Mouse (Mus musculus) heart, postnatal 0 days (tissue): ENCODE results near the gene Cbln4. TPM values are rescaled to one million over a fixed set of nuclear protein-coding genes. Genes with fewer than 3 reads are reported as not detected.

Experiments
- ATAC-seq: fragments of 200-750 bp; cut with Nextera tagmentation; 2 replicates; pipeline ENCODE4 v1.8.0; 2017; ENCODE audit warnings: low read depth, moderate number of reproducible peaks, moderate library complexity; ENCODE audit not compliant: insufficient read depth
- DNase-seq: peaks from one replicate; pipeline ENCODE4 v3.0.0-alpha.2; 2016; ENCODE audit warnings: low spot score
- H3K27ac ChIP-seq: fragments of 300-500 bp; sonication (generic); 2 replicates; pipeline ENCODE4 v1.5.1; 2014; ENCODE audit warnings: low read depth, mild to moderate bottlenecking
- H3K27me3 ChIP-seq: fragments of 300-500 bp; sonication (generic); 2 replicates; pipeline ENCODE4 v1.6.1; 2014; ENCODE audit warnings: low read length, mixed read lengths; ENCODE audit not compliant: control insufficient read depth, insufficient read depth
- H3K36me3 ChIP-seq: fragments of 300-500 bp; sonication (generic); replicated peaks from 2 replicates; pipeline ENCODE4 v1.6.1; 2014; ENCODE audit warnings: low read length, mixed read lengths; ENCODE audit not compliant: control insufficient read depth, insufficient read depth
- H3K4me1 ChIP-seq: fragments of 300-500 bp; sonication (generic); 2 replicates; pipeline ENCODE4 v1.6.1; 2014; ENCODE audit warnings: antibody characterized with exemption; ENCODE audit not compliant: control insufficient read depth, insufficient read depth
- H3K4me2 ChIP-seq: fragments of 300-500 bp; sonication (generic); 2 replicates; pipeline ENCODE4 v1.6.1; 2014; ENCODE audit warnings: low read depth, mild to moderate bottlenecking, low read length, moderate library complexity
- H3K4me3 ChIP-seq: fragments of 300-500 bp; sonication (generic); 2 replicates; pipeline ENCODE4 v1.5.1; 2014; ENCODE audit warnings: low read depth, low read length
- H3K9ac ChIP-seq: fragments of 300-500 bp; sonication (generic); replicated peaks from 2 replicates; pipeline ENCODE4 v1.6.1; 2014; ENCODE audit warnings: low read depth, low read length, mixed read lengths
- H3K9me3 ChIP-seq: fragments of 300-500 bp; sonication (generic); replicated peaks from 2 replicates; pipeline ENCODE4 v1.6.1; 2016; ENCODE audit warnings: low read length; ENCODE audit not compliant: control insufficient read depth
- CTCF ChIP-seq: IDR thresholded peaks from 2 replicates; pipeline ENCODE4 v1.5.1; 2016; ENCODE audit warnings: antibody characterized with exemption, control low read depth, low read depth
- EP300 ChIP-seq: IDR thresholded peaks from 2 replicates; pipeline ENCODE4 v1.6.1; 2016; ENCODE audit warnings: antibody characterized with exemption, low read depth
- WGBS: fragments of 180-500 bp; shearing (Covaris S2); extraction: QIAGEN DNeasy Blood & Tissue Kit; methylation state at CpG from one replicate; pipeline ENCODE4 v1.1.7; 2014; 5-methylcytosine and 5-hydroxymethylcytosine counted together
- polyA plus RNA-seq: library from polyadenylated mRNA; unstranded; fragments of >200 nt; fragmentation: Nextera tagmentation; extraction: Ambion mirVana; gene quantifications from 2 replicates; pipeline ENCODE4 v1.2.1, GENCODE M21; 2015
- total RNA-seq: library from RNA; depleted of rRNA; stranded (reverse); fragments of >200 nt; gene quantifications from 2 replicates; pipeline ENCODE4 v1.2.3, GENCODE M21; 2014; ENCODE audit warnings: low replicate concordance; rRNA removed

Gene Cbln4
- total RNA-seq (not detected in 2 replicates), polyA plus RNA-seq (not detected in 2 replicates)

DNA sequence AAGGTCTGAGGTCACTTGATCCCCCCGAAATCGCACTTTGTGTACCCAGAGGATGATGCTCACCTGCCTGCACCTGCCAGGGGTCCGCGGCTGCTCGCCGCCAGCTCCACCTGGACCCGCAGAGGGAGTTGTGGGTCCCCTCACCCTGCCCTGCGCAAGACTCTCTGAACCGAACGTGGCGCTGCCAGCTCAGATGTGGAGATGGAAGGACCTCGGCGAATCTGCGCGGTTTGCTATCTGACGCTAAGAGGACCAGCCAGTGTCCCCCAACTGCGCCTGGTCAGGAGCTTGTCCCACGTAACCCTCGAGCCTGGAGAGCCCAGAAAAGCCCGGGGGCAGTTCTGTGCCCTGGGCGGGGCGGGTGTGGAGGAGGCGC lies at the start of gene Cbln4:
Gene Cbln4, minus strand, starts transcription at position 232 of the 376 bp plus-strand sequence.
- Histone ChIP-seq H3K9me3 (no peaks in the 10 kb centered on the region), H3K9ac (no peak within 1 kb of the TSS), H3K4me1 (no peaks in the 10 kb centered on the region), H3K4me3 (no peak within 1 kb of the TSS), H3K27me3 (peaks cover 45% of the 10 kb centered on the region), H3K27ac (no peak within 1 kb of the TSS), H3K4me2 (peak within 1 kb of the TSS; percentile 13; the same call in 1 of the 2 replicates), H3K36me3 (no peaks in the 10 kb centered on the region)
- WGBS: 3% methylated on average over 23 of the region's 23 CpGs
- ATAC-seq: no peak
- DNase-seq: no peak
- no peak for TF ChIP-seq CTCF
- no peak for TF ChIP-seq EP300

DNA sequence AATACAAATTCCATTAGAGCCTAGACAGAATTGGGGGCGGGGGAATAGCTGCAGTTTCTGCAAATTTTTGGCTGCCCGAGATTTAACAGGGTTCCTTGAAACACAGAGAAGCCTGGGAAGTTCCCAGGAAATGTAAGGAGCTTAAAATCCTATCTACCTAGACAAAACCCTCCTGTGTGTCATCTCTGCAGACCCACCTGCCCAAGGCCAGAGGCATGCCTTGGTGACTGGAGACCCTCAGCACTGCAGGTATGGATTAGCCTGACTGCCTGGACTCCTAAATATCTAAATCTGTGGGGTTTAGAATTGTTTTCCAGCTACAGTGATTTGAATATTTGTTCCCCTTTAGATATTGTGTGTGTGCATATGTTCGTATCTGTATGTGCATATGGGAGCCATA lies 35.3 kb upstream of the Cbln4 start:
- Histone ChIP-seq H3K27me3 (no peaks in the 10 kb centered on the region), H3K9me3 (no peaks in the 10 kb centered on the region), H3K27ac (no peak overlapping the region), H3K4me2 (no peak overlapping the region), H3K9ac (no peak overlapping the region), H3K4me1 (no peaks in the 10 kb centered on the region), H3K36me3 (no peaks in the 10 kb centered on the region), H3K4me3 (no peak overlapping the region)
- WGBS: 69% methylated on average over 3 of the region's 3 CpGs
- ATAC-seq (no peak), DNase-seq (no peak)
- TF ChIP-seq CTCF: no peak
- no peak for TF ChIP-seq EP300

DNA sequence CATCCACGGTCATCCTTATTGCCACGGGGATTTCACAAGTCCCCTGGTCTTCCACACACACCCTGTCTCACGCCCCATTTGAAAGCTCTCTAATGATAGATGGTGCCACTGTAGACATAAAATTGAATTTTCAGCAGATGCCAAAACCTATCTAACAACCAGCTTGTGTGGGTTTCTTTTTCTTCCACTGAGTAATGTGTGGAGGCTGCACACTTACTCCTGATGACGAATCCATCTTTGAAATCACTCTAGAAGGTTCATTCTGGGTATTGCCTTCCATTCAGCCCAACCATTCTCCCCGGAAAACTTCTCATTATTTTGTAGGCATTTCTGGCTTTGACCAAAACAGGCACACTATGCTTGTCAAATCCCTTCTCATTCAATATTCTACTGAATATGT lies 33.0 kb upstream of the Cbln4 start:
- Histone ChIP-seq H3K27me3 (no peaks in the 10 kb centered on the region), H3K4me2 (no peak overlapping the region), H3K36me3 (no peaks in the 10 kb centered on the region), H3K4me1 (no peaks in the 10 kb centered on the region), H3K9me3 (no peaks in the 10 kb centered on the region), H3K27ac (no peak overlapping the region), H3K4me3 (no peak overlapping the region), H3K9ac (no peak overlapping the region)
- no peak for TF ChIP-seq CTCF
- TF ChIP-seq EP300: no peak
- DNase-seq (no peak), ATAC-seq (no peak)
- 69% methylated on average over 5 of the region's 5 CpGs for WGBS

DNA sequence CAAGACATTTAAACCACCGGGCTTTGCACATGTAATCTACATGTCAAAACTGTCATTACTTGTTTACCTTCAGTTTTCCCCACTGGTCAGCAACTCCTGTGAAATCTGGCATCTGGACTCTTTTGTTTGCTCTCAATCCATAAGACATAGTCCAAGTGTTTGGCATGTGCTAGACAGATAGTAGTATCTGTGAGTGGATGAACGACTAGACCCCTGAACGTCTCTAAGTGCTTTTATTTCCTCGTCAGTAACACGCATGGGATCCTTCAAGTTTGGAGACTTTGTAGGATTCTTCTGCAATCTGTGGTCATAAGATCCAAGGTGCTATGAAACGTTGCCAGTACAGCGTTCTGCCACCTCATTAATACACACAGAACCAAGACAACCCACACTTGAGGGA lies 19.6 kb upstream of the Cbln4 start:
- ATAC-seq: no peak
- no peak for DNase-seq
- no peak overlapping the region for H3K9ac ChIP-seq
- no peaks in the 10 kb centered on the region for H3K9me3 ChIP-seq
- no peaks in the 10 kb centered on the region for H3K36me3 ChIP-seq
- no peak for TF ChIP-seq CTCF
- H3K4me1 ChIP-seq: no peaks in the 10 kb centered on the region
- 75% methylated on average over 7 of the region's 7 CpGs for WGBS
- H3K4me2 ChIP-seq: no peak overlapping the region
- no peak overlapping the region for H3K27ac ChIP-seq
- H3K4me3 ChIP-seq: no peak overlapping the region
- no peaks in the 10 kb centered on the region for H3K27me3 ChIP-seq

DNA sequence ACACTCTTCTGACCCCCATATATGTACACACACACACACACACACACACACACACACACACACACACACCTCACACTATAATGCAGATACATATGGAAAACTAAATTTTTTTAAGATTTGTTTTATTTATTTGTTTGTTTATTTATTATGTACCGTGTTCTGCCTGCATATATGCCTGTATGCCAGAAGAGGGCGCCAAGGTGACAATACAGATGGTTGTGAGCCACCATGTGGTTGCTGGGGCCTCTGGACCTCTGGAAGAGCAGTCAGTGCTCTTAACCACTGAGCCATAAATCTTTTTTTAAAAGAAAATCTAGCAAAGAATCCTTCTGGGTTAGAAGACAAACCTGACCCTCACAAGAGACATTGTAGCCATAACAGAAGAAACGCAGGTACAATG lies 16.5 kb upstream of the Cbln4 start:
- DNase-seq (no peak), ATAC-seq (no peak)
- H3K36me3 ChIP-seq: no peaks in the 10 kb centered on the region
- H3K9me3 ChIP-seq: no peaks in the 10 kb centered on the region
- no peak overlapping the region for H3K27ac ChIP-seq
- H3K4me3 ChIP-seq: no peak overlapping the region
- H3K27me3 ChIP-seq: no peaks in the 10 kb centered on the region
- H3K9ac ChIP-seq: no peak overlapping the region
- TF ChIP-seq EP300 (no peak), CTCF (no peak)
- H3K4me1 ChIP-seq: no peaks in the 10 kb centered on the region
- WGBS: 56% methylated on average over 3 of the region's 3 CpGs
- H3K4me2 ChIP-seq: no peak overlapping the region

DNA sequence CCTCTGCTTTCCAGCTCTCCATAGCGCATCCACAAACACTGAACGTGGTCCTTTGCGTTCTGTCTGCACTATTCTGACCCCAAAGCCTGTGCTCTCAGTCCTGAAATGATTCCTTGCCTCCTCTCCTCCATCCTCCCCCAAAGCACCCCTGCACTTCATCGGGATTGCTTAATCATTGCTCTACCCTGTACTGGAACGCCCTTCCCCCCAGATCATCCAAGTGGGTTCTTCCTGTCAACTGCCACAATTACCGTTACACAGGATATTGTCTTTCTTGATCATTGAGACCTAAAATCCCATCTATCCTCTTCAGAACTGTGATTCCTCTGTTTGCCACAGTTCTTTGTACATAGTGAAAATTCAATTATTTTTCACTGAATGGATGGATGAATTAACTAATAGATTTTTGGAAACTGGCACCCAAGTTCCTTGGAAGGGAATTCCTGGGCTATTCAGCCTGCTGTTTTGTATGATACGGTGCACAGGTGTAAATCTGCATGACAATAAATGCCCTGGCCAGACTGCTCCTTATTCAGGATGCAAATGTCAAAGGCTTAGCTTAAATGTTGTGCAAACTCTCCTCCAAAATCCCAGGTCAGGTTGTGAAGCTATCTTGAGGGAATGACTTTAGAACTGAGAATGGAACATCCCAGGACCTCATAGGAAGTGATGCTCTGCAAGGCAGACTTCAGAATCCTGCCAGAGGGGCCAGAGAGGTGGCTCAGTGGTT lies 15.8 kb upstream of the Cbln4 start:
- no peak overlapping the region for H3K9ac ChIP-seq
- ATAC-seq (no peak), DNase-seq (no peak)
- no peaks in the 10 kb centered on the region for H3K36me3 ChIP-seq
- H3K4me1 ChIP-seq: no peaks in the 10 kb centered on the region
- H3K27me3 ChIP-seq: no peaks in the 10 kb centered on the region
- H3K27ac ChIP-seq: no peak overlapping the region
- no peak overlapping the region for H3K4me2 ChIP-seq
- no peaks in the 10 kb centered on the region for H3K9me3 ChIP-seq
- 70% methylated on average over 7 of the region's 7 CpGs for WGBS
- H3K4me3 ChIP-seq: no peak overlapping the region
- no peak for TF ChIP-seq CTCF
- no peak for TF ChIP-seq EP300
